Mouse (Mus musculus): Measurements from ENCODE around the gene Grap2. TPM values are rescaled to one million over a fixed set of nuclear protein-coding genes. Genes with fewer than 3 reads are reported as not detected.
A peak's percentile ranks its signal among the peaks of the same experiment; 100 is the strongest.

Grap2 gene
- polyA plus RNA-seq, 1 experiment from 2014 or later: 0.86 TPM

DNA sequence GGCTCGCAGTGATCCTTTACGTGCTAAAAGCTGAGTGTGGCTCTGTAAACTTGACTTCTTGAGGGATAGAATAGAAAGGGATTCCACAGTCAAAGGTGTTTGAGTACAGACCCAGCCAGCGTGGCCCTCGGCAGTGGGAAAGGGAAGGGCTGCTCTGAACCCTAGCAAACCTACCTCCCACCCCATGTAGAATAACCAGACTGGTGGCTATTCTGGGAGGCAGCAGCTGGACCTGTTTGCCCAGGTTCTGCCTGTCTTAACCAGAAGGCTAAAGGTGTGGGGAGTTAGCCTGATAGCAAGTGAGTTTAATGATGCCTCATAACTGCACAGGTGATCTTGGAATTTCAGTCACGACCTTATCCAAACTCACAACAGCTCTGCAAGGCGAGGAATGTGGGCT is 110.8 kb downstream of the Grap2 start:
- no peaks in the 10 kb centered on the region for H3K9me3 ChIP-seq (ENCODE audit: control insufficient read depth, low read length)
- H3K4me2 ChIP-seq (ENCODE audit: low read depth, low read length): no peak overlapping the region
- no peak overlapping the region for H3K4me3 ChIP-seq (ENCODE audit: low read length)
- WGBS: 55% methylated on average over 6 of the region's 6 CpGs
- no peaks in the 10 kb centered on the region for H3K27me3 ChIP-seq (replicated peaks; ENCODE audit: control insufficient read depth, insufficient read depth, low read length)
- peak; percentile 68 for ATAC-seq
- no peak overlapping the region for H3K9ac ChIP-seq (ENCODE audit: low read depth, low read length)
- H3K27ac ChIP-seq (ENCODE audit: low read length): peak overlapping the region; percentile 57
- peaks cover 70% of the 10 kb centered on the region for H3K4me1 ChIP-seq (ENCODE audit: control insufficient read depth, insufficient read depth, low read length)
- H3K36me3 ChIP-seq (ENCODE audit: control insufficient read depth, insufficient read depth, low read length): no peaks in the 10 kb centered on the region

GRCm38 (mm10) chr15:80683990-80684389 is 111.6 kb downstream of the Grap2 start:
- Histone ChIP-seq H3K4me3 (ENCODE audit: low read length) (no peak overlapping the region), H3K4me2 (ENCODE audit: low read depth, low read length) (no peak overlapping the region), H3K27ac (ENCODE audit: low read length) (0 out of 2 replicates have a peak overlapping the region, but pooled peaks have one; percentile 23), H3K9ac (ENCODE audit: low read depth, low read length) (no peak overlapping the region), H3K36me3 (ENCODE audit: control insufficient read depth, insufficient read depth, low read length) (no peaks in the 10 kb centered on the region), H3K27me3 (replicated peaks; ENCODE audit: control insufficient read depth, insufficient read depth, low read length) (no peaks in the 10 kb centered on the region), H3K4me1 (ENCODE audit: control insufficient read depth, insufficient read depth, low read length) (peaks cover 70% of the 10 kb centered on the region), H3K9me3 (ENCODE audit: control insufficient read depth, low read length) (no peaks in the 10 kb centered on the region)
- ATAC-seq: no peak
- WGBS: 69% methylated on average over 3 of the region's 3 CpGs

DNA sequence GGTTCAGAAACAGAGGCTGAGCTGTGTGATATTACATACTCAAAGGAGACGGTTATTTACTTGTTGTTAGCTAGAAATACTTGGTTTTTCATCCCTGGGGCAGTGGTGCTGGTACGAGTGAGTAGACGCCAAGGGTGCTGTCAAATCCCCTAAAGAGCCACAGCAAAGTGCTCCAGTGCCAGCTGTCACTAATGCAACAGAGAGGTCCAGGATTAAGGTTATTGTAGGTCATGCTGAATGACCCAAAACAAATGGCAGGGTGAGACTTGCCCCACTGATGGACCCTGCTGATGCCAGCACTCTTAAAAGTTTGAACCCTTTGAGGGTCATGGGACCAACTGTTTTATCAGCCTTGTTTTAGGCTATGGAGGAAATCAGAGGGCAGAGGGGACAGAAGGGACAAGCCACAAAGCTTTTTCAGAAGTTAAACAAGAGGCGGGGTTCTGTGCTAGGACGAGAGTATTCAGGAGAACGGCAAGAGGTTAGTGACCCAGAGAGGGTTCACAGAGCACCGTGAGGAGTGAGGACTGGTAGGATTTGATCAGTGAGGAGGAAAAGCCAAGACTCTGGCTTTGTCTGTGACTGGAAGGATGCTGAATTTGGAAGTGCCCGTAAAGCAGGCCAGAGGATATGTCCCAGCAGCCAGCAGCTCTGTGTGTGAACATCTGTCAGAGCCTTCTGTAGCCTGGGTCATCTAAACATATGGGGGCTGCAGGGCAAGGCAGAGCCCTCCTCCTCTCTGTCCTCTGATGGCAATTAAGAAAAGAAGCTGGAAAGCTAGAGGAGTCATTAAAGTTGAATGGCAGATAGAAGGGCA is 112.6 kb downstream of the Grap2 start:
- no peak for ATAC-seq

GRCm38 (mm10) chr15:80685603-80685895 is 113.2 kb downstream of the Grap2 start:
- no peak overlapping the region for H3K4me2 ChIP-seq (ENCODE audit: low read depth, low read length)
- no peak for ATAC-seq
- 49% methylated on average over 7 of the region's 7 CpGs for WGBS

More for the DNA sequence above, 112.6 kb downstream of the Grap2 start:
- H3K9me3 ChIP-seq (ENCODE audit: control insufficient read depth, low read length): no peaks in the 10 kb centered on the region
- no peaks in the 10 kb centered on the region for H3K27me3 ChIP-seq (replicated peaks; ENCODE audit: control insufficient read depth, insufficient read depth, low read length)
- no peak overlapping the region; the same call in 1 of the 2 replicates for H3K9ac ChIP-seq (ENCODE audit: low read depth, low read length)
- H3K36me3 ChIP-seq (ENCODE audit: control insufficient read depth, insufficient read depth, low read length): no peaks in the 10 kb centered on the region
- H3K4me3 ChIP-seq (ENCODE audit: low read length): no peak overlapping the region
- H3K4me2 ChIP-seq (ENCODE audit: low read depth, low read length): no peak overlapping the region
- H3K4me1 ChIP-seq (ENCODE audit: control insufficient read depth, insufficient read depth, low read length): peaks cover 60% of the 10 kb centered on the region
- 43% methylated on average over 8 of the region's 8 CpGs for WGBS
- H3K27ac ChIP-seq (ENCODE audit: low read length): no peak overlapping the region

DNA sequence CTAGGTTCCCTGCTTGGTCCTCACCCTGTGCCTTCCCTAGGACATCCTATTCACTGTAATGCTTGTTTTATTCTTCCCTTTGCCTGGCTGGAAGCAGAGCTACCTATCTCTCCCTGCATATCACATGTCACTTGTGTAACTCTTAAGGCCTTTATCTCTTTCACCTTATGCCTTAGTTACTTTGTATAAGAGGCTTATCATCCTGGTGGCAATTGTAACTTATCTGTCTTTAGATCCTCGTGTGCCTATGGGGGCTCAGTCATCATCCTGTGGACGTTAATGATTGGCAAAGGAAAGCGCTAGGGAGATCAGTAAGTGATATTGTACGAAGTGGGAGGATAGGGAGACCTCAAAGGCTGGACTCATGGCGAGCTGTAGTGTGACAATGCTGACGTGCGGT is 116.1 kb downstream of the Grap2 start:
- no peak overlapping the region for H3K4me2 ChIP-seq (ENCODE audit: low read depth, low read length)

More at GRCm38 (mm10) chr15:80685603-80685895, 113.2 kb downstream of the Grap2 start:
- Histone ChIP-seq H3K27ac (ENCODE audit: low read length) (no peak overlapping the region), H3K9ac (ENCODE audit: low read depth, low read length) (no peak overlapping the region), H3K27me3 (replicated peaks; ENCODE audit: control insufficient read depth, insufficient read depth, low read length) (no peaks in the 10 kb centered on the region), H3K4me3 (ENCODE audit: low read length) (no peak overlapping the region), H3K4me1 (ENCODE audit: control insufficient read depth, insufficient read depth, low read length) (peaks cover 54% of the 10 kb centered on the region), H3K9me3 (ENCODE audit: control insufficient read depth, low read length) (no peaks in the 10 kb centered on the region), H3K36me3 (ENCODE audit: control insufficient read depth, insufficient read depth, low read length) (no peaks in the 10 kb centered on the region)

GRCm38 (mm10) chr15:80693492-80693891 is 121.1 kb downstream of the Grap2 start:
- no peaks in the 10 kb centered on the region for H3K27me3 ChIP-seq (replicated peaks; ENCODE audit: control insufficient read depth, insufficient read depth, low read length)
- ATAC-seq: no peak
- no peaks in the 10 kb centered on the region for H3K36me3 ChIP-seq (ENCODE audit: control insufficient read depth, insufficient read depth, low read length)
- H3K9ac ChIP-seq (ENCODE audit: low read depth, low read length): no peak overlapping the region
- WGBS: 55% methylated on average over 3 of the region's 3 CpGs
- no peak overlapping the region for H3K4me2 ChIP-seq (ENCODE audit: low read depth, low read length)
- no peak overlapping the region for H3K27ac ChIP-seq (ENCODE audit: low read length)
- H3K4me3 ChIP-seq (ENCODE audit: low read length): no peak overlapping the region
- peaks cover 9% of the 10 kb centered on the region for H3K4me1 ChIP-seq (ENCODE audit: control insufficient read depth, insufficient read depth, low read length)
- no peaks in the 10 kb centered on the region for H3K9me3 ChIP-seq (ENCODE audit: control insufficient read depth, low read length)

More for the DNA sequence above, 116.1 kb downstream of the Grap2 start:
- Histone ChIP-seq H3K9me3 (ENCODE audit: control insufficient read depth, low read length) (no peaks in the 10 kb centered on the region), H3K27ac (ENCODE audit: low read length) (no peak overlapping the region), H3K4me3 (ENCODE audit: low read length) (no peak overlapping the region), H3K4me1 (ENCODE audit: control insufficient read depth, insufficient read depth, low read length) (peaks cover 30% of the 10 kb centered on the region), H3K36me3 (ENCODE audit: control insufficient read depth, insufficient read depth, low read length) (no peaks in the 10 kb centered on the region), H3K27me3 (replicated peaks; ENCODE audit: control insufficient read depth, insufficient read depth, low read length) (no peaks in the 10 kb centered on the region), H3K9ac (ENCODE audit: low read depth, low read length) (no peak overlapping the region)
- WGBS: 58% methylated on average over 7 of the region's 7 CpGs
- peak; percentile 91 for ATAC-seq

DNA sequence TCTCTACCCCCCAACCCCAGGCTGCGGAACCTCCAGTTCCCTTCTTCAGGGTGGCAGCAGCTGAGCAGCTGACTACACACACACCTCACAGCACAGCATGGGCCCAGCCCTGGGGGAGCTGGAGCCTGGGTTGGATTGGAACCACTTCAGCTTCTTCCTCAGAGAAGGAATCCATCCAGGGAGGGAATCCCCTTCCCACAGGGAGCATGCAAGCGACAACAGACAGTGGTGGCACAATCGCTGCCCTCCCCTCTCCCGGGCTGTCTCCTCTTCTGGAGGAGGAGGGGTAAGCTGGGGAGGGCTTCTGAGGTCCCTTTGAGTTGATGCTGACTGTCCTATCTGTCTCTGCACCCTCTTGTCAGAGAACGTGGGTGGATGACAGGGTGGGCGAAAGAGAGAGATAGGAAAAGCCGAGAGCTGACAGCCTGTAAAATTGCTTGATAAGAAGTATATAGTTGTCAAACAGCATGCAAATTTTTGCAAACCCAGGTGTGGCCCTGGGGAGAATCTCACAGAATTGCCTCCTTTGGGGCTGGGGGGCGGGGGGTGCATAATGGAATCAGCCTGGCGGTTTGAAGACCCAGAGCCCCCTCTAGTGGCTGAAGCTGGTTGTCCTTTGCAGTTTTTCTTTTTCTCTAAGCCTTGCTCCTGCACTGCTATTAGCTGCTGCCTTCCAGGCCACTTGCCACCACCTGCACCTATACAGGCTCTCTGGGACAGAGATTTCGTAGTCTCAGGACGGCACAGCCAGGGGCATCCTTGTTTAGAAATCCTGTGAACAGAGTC is 121.9 kb downstream of the Grap2 start:
- no peak for ATAC-seq
- Histone ChIP-seq H3K36me3 (ENCODE audit: control insufficient read depth, insufficient read depth, low read length) (no peaks in the 10 kb centered on the region), H3K9me3 (ENCODE audit: control insufficient read depth, low read length) (no peaks in the 10 kb centered on the region), H3K4me1 (ENCODE audit: control insufficient read depth, insufficient read depth, low read length) (peaks cover 9% of the 10 kb centered on the region), H3K9ac (ENCODE audit: low read depth, low read length) (no peak overlapping the region), H3K4me2 (ENCODE audit: low read depth, low read length) (no peak overlapping the region), H3K27ac (ENCODE audit: low read length) (no peak overlapping the region; the same call in 1 of the 2 replicates), H3K4me3 (ENCODE audit: low read length) (no peak overlapping the region), H3K27me3 (replicated peaks; ENCODE audit: control insufficient read depth, insufficient read depth, low read length) (no peaks in the 10 kb centered on the region)
- 32% methylated on average over 11 of the region's 11 CpGs for WGBS

- H3K9ac ChIP-seq (ENCODE audit: low read depth, low read length): no peak overlapping the region
- no peak overlapping the region for H3K27ac ChIP-seq (ENCODE audit: low read length)
- H3K9me3 ChIP-seq (ENCODE audit: control insufficient read depth, low read length): no peaks in the 10 kb centered on the region
- H3K4me2 ChIP-seq (ENCODE audit: low read depth, low read length): no peak overlapping the region
- H3K27me3 ChIP-seq (replicated peaks; ENCODE audit: control insufficient read depth, insufficient read depth, low read length): no peaks in the 10 kb centered on the region
- H3K36me3 ChIP-seq (ENCODE audit: control insufficient read depth, insufficient read depth, low read length): no peaks in the 10 kb centered on the region
- peaks cover 9% of the 10 kb centered on the region for H3K4me1 ChIP-seq (ENCODE audit: control insufficient read depth, insufficient read depth, low read length)
- no peak overlapping the region for H3K4me3 ChIP-seq (ENCODE audit: low read length)
- WGBS: 51% methylated on average over 5 of the region's 5 CpGs
- no peak for ATAC-seq
These were observed 125.2 kb downstream of the Grap2 start for GRCm38 (mm10) chr15:80697564-80697963.

GRCm38 (mm10) chr15:80701481-80702257 is 129.3 kb downstream of the Grap2 start:
- H3K9ac ChIP-seq (ENCODE audit: low read depth, low read length): no peak overlapping the region
- no peak overlapping the region for H3K27ac ChIP-seq (ENCODE audit: low read length)
- H3K36me3 ChIP-seq (ENCODE audit: control insufficient read depth, insufficient read depth, low read length): no peaks in the 10 kb centered on the region
- H3K9me3 ChIP-seq (ENCODE audit: control insufficient read depth, low read length): no peaks in the 10 kb centered on the region
- no peak overlapping the region for H3K4me2 ChIP-seq (ENCODE audit: low read depth, low read length)
- no peak overlapping the region for H3K4me3 ChIP-seq (ENCODE audit: low read length)
- H3K27me3 ChIP-seq (replicated peaks; ENCODE audit: control insufficient read depth, insufficient read depth, low read length): no peaks in the 10 kb centered on the region
- WGBS: 58% methylated on average over 8 of the region's 8 CpGs
- H3K4me1 ChIP-seq (ENCODE audit: control insufficient read depth, insufficient read depth, low read length): peaks cover 7% of the 10 kb centered on the region
- ATAC-seq: peak; percentile 45; the same call in 1 of the 2 replicates

Data from intestine, embryonic 16.5 days (tissue).